Mouse (Mus musculus) bone marrow macrophage, adult 2 months (primary cell): ENCODE results near the gene Fgfr2.

Experiments
- CTCF ChIP-seq: IDR thresholded peaks from 2 replicates; pipeline ENCODE4 v1.5.1; 2012; ENCODE audit warnings: low read depth, mild to moderate bottlenecking, low read length, moderate library complexity
- POLR2A ChIP-seq: IDR thresholded peaks from 2 replicates; pipeline ENCODE4 v1.6.1; 2012; ENCODE audit warnings: mild to moderate bottlenecking, low read depth, low read length, borderline replicate concordance

- TF ChIP-seq CTCF (no peak), POLR2A (no peak)
Observed at GRCm38 (mm10) chr7:131007221-131007620, 2115.9 kb downstream of the Fgfr2 start.
